Mouse (Mus musculus) embryonic fibroblast, embryonic 13.5 days (primary cell): ENCODE measurements around the gene Fkbp7. TPM values are rescaled to one million over a fixed set of nuclear protein-coding genes. Genes with fewer than 3 reads are reported as not detected.
A peak's percentile ranks its signal among the peaks of the same experiment; 100 is the strongest.

ENCODE experiments used
- H3K27ac ChIP-seq: 2 replicates; pipeline ENCODE4 v1.5.1; 2012; ENCODE audit warnings: low read length, control low read depth, inconsistent platforms; ENCODE audit not compliant: insufficient read depth
- H3K4me1 ChIP-seq: 2 replicates; pipeline ENCODE4 v1.6.1; 2011; ENCODE audit warnings: low read length; ENCODE audit not compliant: control insufficient read depth, insufficient read depth
- H3K4me3 ChIP-seq: 2 replicates; pipeline ENCODE4 v1.5.1; 2011; ENCODE audit warnings: mild to moderate bottlenecking, control low read depth, low read length; ENCODE audit not compliant: insufficient read depth
- CTCF ChIP-seq: IDR thresholded peaks from 2 replicates; pipeline ENCODE4 v1.5.1; 2011; ENCODE audit warnings: mild to moderate bottlenecking, control low read depth, low read length, moderate library complexity, borderline replicate concordance; ENCODE audit not compliant: insufficient read depth
- POLR2A ChIP-seq: IDR thresholded peaks from 2 replicates; pipeline ENCODE4 v1.6.1; 2011; ENCODE audit warnings: low read depth, mild to moderate bottlenecking, control low read depth, low read length, moderate library complexity
- polyA plus RNA-seq: library from polyadenylated mRNA; stranded (reverse); fragments of >200 nt; gene quantifications from 2 replicates; pipeline ENCODE4 v1.2.4, GENCODE M21; 2011; ENCODE audit warnings: low read depth; ENCODE audit not compliant: missing spikeins, insufficient read length

Fkbp7 gene
- polyA plus RNA-seq, 1 experiment: 122 TPM

GRCm38 (mm10) chr2:76687608-76688007 lies 14.7 kb upstream of the Fkbp7 start:
- Histone ChIP-seq H3K27ac (no peak overlapping the region), H3K4me1 (no peaks in the 10 kb centered on the region), H3K4me3 (no peak overlapping the region)
- TF ChIP-seq CTCF (no peak), POLR2A (no peak)

DNA sequence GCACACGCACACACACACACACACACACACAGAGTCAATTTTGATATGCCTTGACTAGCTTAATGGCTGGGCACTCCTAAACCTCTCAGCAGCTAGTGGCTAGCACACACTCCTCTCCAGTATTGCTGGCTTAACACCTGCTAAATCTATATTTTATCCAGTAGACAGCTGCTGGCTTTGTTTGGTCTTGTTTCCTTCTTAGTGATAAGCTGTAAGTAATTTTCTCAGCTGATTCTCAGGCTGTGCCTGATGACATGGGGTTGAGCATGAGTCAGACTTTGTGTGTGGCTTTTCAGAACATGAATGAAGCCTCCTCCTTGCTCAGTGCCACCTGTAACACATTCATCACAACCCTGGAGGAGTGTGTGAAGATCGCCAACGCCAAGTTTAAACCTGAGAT lies 14.1 kb upstream of the Fkbp7 start:
- TF ChIP-seq POLR2A (no peak), CTCF (no peak)

GRCm38 (mm10) chr2:76682301-76682700 lies 9.4 kb upstream of the Fkbp7 start:
- no peaks in the 10 kb centered on the region for H3K4me1 ChIP-seq
- TF ChIP-seq CTCF (no peak), POLR2A (no peak)
- H3K27ac ChIP-seq: no peak overlapping the region
- H3K4me3 ChIP-seq: no peak overlapping the region

More for the DNA sequence above, 14.1 kb upstream of the Fkbp7 start:
- H3K4me3 ChIP-seq: no peak overlapping the region
- no peak overlapping the region for H3K27ac ChIP-seq
- no peaks in the 10 kb centered on the region for H3K4me1 ChIP-seq

DNA sequence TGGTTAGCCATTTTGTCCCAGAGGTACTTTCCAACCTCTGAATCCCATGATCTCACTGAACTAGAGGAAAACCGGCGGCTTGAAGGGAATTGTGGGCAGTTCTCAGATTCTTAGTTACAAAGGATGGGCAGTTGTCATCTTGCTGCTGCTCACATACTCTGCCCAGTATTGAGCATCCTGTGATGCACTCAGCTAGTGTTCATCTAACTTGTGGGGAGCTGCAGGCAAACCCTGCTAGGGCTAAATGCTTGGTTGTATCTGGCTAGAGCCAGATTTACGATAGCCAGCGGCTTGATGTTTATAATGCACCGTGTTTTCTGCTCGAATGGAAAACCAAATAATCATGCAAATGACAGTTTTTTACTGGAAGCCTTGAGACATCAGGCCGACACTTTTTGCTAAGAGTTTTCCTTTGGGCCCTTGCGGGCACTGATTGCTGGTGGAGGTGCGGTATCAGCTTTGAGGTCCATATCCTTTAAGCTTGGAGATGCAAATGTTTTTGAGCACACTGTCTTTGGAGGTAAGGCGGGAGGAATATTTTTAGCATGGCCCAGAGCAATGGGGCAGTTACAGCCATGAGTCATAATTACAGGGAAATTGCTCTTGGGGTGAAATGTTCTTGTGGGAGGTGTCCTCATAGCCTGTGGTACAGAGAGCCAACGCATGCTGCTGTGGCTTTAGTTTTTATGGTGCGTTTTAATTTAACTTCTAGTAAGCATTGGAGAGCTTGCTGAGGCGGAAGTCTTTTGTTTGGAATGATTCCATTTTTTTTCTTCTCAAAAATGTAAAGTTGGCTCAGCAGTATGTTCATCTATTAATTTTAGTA lies 3.7 kb upstream of the Fkbp7 start:
- 0 out of 2 replicates have a peak, but pooled peaks cover 4% of the 10 kb centered on the region for H3K4me1 ChIP-seq
- no peak for TF ChIP-seq CTCF
- peak overlapping the region; percentile 74 for H3K27ac ChIP-seq
- H3K4me3 ChIP-seq: peak overlapping the region; percentile 99

- Histone ChIP-seq H3K4me3 (peak overlapping the region; percentile 99), H3K27ac (peak overlapping the region; percentile 74), H3K4me1 (0 out of 2 replicates have a peak, but pooled peaks cover 4% of the 10 kb centered on the region)
- TF ChIP-seq POLR2A (no peak), CTCF (no peak)
Measured at GRCm38 (mm10) chr2:76675949-76676348, 3.0 kb upstream of the Fkbp7 start.

DNA sequence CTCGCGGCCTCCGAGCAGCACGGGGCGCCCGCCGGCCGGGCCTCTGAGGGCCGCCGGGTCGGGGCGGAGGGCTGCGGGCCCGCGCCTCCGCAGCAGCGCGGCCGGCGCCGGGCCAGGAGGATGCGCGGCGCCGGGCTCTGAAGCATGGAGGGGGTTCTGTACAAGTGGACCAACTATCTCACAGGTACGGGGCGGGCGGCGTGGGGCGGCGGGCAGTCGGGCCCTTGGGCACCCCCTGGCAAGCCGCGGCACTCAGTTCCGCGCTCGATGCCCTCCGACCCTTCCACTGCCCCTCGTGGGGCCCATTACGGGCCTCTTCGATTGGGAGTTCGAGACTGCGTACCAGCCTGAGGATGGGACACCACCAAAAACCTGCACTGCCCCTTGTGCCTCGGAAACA lies 2.5 kb upstream of the Fkbp7 start:
- 0 out of 2 replicates have a peak, but pooled peaks cover 4% of the 10 kb centered on the region for H3K4me1 ChIP-seq
- no peak overlapping the region for H3K27ac ChIP-seq
- no peak for TF ChIP-seq POLR2A
- peak overlapping the region; percentile 99 for H3K4me3 ChIP-seq

DNA sequence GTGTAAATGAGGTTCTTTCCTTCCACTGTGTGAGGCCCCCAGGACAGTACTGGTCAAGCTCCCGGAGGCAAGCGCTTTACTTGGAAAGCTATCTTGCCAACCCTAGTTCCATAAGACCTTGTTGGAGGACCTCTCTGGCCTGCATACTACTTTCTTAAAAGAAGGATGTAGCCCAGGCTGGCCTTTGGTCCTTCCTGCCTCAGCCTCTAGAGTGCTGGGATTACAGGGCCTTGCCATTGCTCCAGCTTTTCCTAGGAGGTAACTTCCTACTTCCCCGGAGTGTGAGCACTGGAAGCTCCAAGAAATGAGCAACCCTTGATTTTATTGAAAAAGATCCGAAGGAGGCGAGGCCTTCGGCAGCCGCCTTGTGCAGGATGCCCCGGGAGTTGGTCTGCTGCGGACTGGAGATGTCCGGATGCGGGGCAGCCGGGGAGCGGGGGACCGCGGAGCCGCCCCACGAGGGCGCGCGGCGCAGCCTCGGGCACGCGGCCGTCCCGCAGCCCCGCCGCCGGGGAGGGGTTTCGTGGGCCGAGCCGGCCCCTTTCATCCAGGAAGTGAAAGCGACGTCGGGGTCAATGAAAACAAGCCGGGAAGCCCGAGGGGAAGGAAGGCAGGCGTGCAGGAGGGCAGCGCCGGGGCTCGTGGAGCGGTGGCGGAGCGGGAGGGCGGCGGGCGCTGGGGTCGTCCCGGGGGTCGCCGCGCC lies 2.0 kb upstream of the Fkbp7 start, which contains the start of gene Plekha3:
Gene Plekha3 (plus strand): TSS at position 557 of the 703 bp plus-strand sequence.
- no peak for TF ChIP-seq CTCF
- peak; percentile 68 for TF ChIP-seq POLR2A
- Histone ChIP-seq H3K27ac (peak within 1 kb of the TSS; percentile 74), H3K4me3 (peak within 1 kb of the TSS; percentile 99), H3K4me1 (0 out of 2 replicates have a peak, but pooled peaks cover 4% of the 10 kb centered on the region)

GRCm38 (mm10) chr2:76673472-76674081 lies 661 bp upstream of the Fkbp7 start:
- TF ChIP-seq POLR2A (no peak), CTCF (no peak)
- Histone ChIP-seq H3K27ac (no peak overlapping the region), H3K4me3 (no peak overlapping the region), H3K4me1 (0 out of 2 replicates have a peak, but pooled peaks cover 4% of the 10 kb centered on the region)

DNA sequence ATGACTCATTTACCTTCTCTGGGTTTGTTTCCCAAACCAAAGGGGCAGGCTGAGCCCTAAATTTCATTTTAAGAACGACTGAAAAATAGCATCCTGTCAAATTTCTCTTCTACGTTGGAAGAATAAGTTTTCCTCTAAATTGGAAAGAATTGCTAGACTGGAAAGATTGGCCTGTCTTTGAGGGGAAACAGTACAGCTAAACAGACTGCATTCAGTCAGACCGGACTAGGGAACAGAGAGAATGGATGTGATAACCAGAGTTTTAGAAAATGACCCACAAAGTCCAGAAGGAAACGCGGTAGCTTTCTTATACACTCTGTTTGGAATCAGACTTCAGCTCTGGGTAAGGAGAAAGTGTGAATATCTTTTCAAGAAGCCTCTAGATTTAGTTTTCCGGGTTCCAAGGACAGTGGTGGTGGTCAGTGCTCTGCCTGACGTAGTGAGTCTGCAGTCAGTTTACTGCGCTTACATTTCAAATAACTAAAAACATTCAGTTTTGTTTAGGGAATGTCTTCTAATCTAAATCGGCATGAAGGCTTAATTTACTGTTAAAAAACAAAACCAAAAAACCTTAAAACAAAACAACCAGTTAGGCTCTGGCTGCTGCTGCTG lies 676 bp downstream of the Fkbp7 start:
- peaks cover 8% of the 10 kb centered on the region; the same call in 1 of the 2 replicates for H3K4me1 ChIP-seq
- TF ChIP-seq POLR2A: no peak
- no peak for TF ChIP-seq CTCF

GRCm38 (mm10) chr2:76671641-76672040 lies 1.3 kb downstream of the Fkbp7 start:
- TF ChIP-seq CTCF (no peak), POLR2A (no peak)
- Histone ChIP-seq H3K27ac (peak overlapping the region; percentile 76; the same call in 1 of the 2 replicates), H3K4me3 (peak overlapping the region; percentile 55), H3K4me1 (peaks cover 8% of the 10 kb centered on the region; the same call in 1 of the 2 replicates)

More for the DNA sequence above, 676 bp downstream of the Fkbp7 start:
- peak overlapping the region; percentile 55 for H3K4me3 ChIP-seq
- peak overlapping the region; percentile 76 for H3K27ac ChIP-seq
